Mouse (Mus musculus) liver, embryonic 14.5 days (tissue): ENCODE measurements around the gene Mitf.

Experiments
- CTCF ChIP-seq: IDR thresholded peaks from 2 replicates; pipeline ENCODE4 v1.5.1; 2016; ENCODE audit warnings: antibody characterized with exemption, low read depth, control low read depth
- EP300 ChIP-seq: IDR thresholded peaks from 2 replicates; pipeline ENCODE4 v1.6.1; 2016; ENCODE audit warnings: antibody characterized with exemption, low read depth

GRCm38 (mm10) chr6:97914768-97915167, 107.9 kb downstream of the Mitf start:
- no peak for TF ChIP-seq CTCF
- no peak for TF ChIP-seq EP300
